Mouse (Mus musculus) heart, postnatal 0 days (tissue): ENCODE measurements around the gene Sephs2. TPM values are rescaled to one million over a fixed set of nuclear protein-coding genes. Genes with fewer than 3 reads are reported as not detected.
A peak's percentile ranks its signal among the peaks of the same experiment; 100 is the strongest.

Experiments
- ATAC-seq: fragments of 200-750 bp; cut with Nextera tagmentation; 2 replicates; pipeline ENCODE4 v1.8.0; 2017; ENCODE audit warnings: low read depth, moderate number of reproducible peaks, moderate library complexity; ENCODE audit not compliant: insufficient read depth
- DNase-seq: peaks from one replicate; pipeline ENCODE4 v3.0.0-alpha.2; 2016; ENCODE audit warnings: low spot score
- H3K27ac ChIP-seq: fragments of 300-500 bp; sonication (generic); 2 replicates; pipeline ENCODE4 v1.5.1; 2014; ENCODE audit warnings: low read depth, mild to moderate bottlenecking
- H3K27me3 ChIP-seq: fragments of 300-500 bp; sonication (generic); 2 replicates; pipeline ENCODE4 v1.6.1; 2014; ENCODE audit warnings: low read length, mixed read lengths; ENCODE audit not compliant: control insufficient read depth, insufficient read depth
- H3K36me3 ChIP-seq: fragments of 300-500 bp; sonication (generic); replicated peaks from 2 replicates; pipeline ENCODE4 v1.6.1; 2014; ENCODE audit warnings: low read length, mixed read lengths; ENCODE audit not compliant: control insufficient read depth, insufficient read depth
- H3K4me1 ChIP-seq: fragments of 300-500 bp; sonication (generic); 2 replicates; pipeline ENCODE4 v1.6.1; 2014; ENCODE audit warnings: antibody characterized with exemption; ENCODE audit not compliant: control insufficient read depth, insufficient read depth
- H3K4me2 ChIP-seq: fragments of 300-500 bp; sonication (generic); 2 replicates; pipeline ENCODE4 v1.6.1; 2014; ENCODE audit warnings: low read depth, mild to moderate bottlenecking, low read length, moderate library complexity
- H3K4me3 ChIP-seq: fragments of 300-500 bp; sonication (generic); 2 replicates; pipeline ENCODE4 v1.5.1; 2014; ENCODE audit warnings: low read depth, low read length
- H3K9ac ChIP-seq: fragments of 300-500 bp; sonication (generic); replicated peaks from 2 replicates; pipeline ENCODE4 v1.6.1; 2014; ENCODE audit warnings: low read depth, low read length, mixed read lengths
- H3K9me3 ChIP-seq: fragments of 300-500 bp; sonication (generic); replicated peaks from 2 replicates; pipeline ENCODE4 v1.6.1; 2016; ENCODE audit warnings: low read length; ENCODE audit not compliant: control insufficient read depth
- CTCF ChIP-seq: IDR thresholded peaks from 2 replicates; pipeline ENCODE4 v1.5.1; 2016; ENCODE audit warnings: antibody characterized with exemption, control low read depth, low read depth
- EP300 ChIP-seq: IDR thresholded peaks from 2 replicates; pipeline ENCODE4 v1.6.1; 2016; ENCODE audit warnings: antibody characterized with exemption, low read depth
- whole genome bisulfite sequencing: fragments of 180-500 bp; shearing (Covaris S2); extraction: QIAGEN DNeasy Blood & Tissue Kit; methylation state at CpG from one replicate; pipeline ENCODE4 v1.1.7; 2014; 5-methylcytosine and 5-hydroxymethylcytosine counted together
- polyA plus RNA-seq: library from polyadenylated mRNA; unstranded; fragments of >200 nt; fragmentation: Nextera tagmentation; extraction: Ambion mirVana; gene quantifications from 2 replicates; pipeline ENCODE4 v1.2.1, GENCODE M21; 2015
- total RNA-seq: library from RNA; depleted of rRNA; stranded (reverse); fragments of >200 nt; gene quantifications from 2 replicates; pipeline ENCODE4 v1.2.3, GENCODE M21; 2014; ENCODE audit warnings: low replicate concordance; rRNA removed

Sephs2 gene
- total RNA-seq, result 76.5 and 78.0 TPM in 2 replicates
- 51.8 and 55.7 TPM in 2 replicates for polyA plus RNA-seq

- TF ChIP-seq CTCF, result no peak
- no peak for TF ChIP-seq EP300
- Histone ChIP-seq H3K27ac (peak within 1 kb of the TSS; percentile 91), H3K27me3 (no peaks in the 10 kb centered on the region), H3K4me3 (peak within 1 kb of the TSS; percentile 80), H3K4me1 (peaks cover 11% of the 10 kb centered on the region), H3K9ac (peak within 1 kb of the TSS; percentile 87), H3K4me2 (peak within 1 kb of the TSS; percentile 84), H3K9me3 (no peaks in the 10 kb centered on the region), H3K36me3 (peaks cover 16% of the 10 kb centered on the region)
- DNase-seq (peak; percentile 85), ATAC-seq (peak; percentile 90)
- 1% methylated on average over 39 of the region's 39 CpGs for WGBS
Observed at GRCm38 (mm10) chr7:127273925-127274789, at the start of gene Sephs2. Gene Sephs2, minus strand, starts transcription at chr7:127274055.

- Histone ChIP-seq H3K4me3 (no peak overlapping the region), H3K4me2 (no peak overlapping the region), H3K9me3 (no peaks in the 10 kb centered on the region), H3K36me3 (no peaks in the 10 kb centered on the region), H3K27me3 (no peaks in the 10 kb centered on the region), H3K4me1 (no peaks in the 10 kb centered on the region), H3K9ac (no peak overlapping the region), H3K27ac (no peak overlapping the region)
- 38% methylated on average over 5 of the region's 5 CpGs for WGBS
- TF ChIP-seq CTCF, result peak; percentile 35
- no peak for TF ChIP-seq EP300
- ATAC-seq (no peak), DNase-seq (no peak)
Observed at GRCm38 (mm10) chr7:127322085-127322484, 48.2 kb upstream of the Sephs2 start.

GRCm38 (mm10) chr7:127321106-127321505 lies 47.3 kb upstream of the Sephs2 start:
- Histone ChIP-seq H3K36me3 (no peaks in the 10 kb centered on the region), H3K9ac (no peak overlapping the region), H3K4me1 (no peaks in the 10 kb centered on the region), H3K4me2 (no peak overlapping the region), H3K27ac (no peak overlapping the region), H3K27me3 (no peaks in the 10 kb centered on the region), H3K9me3 (no peaks in the 10 kb centered on the region), H3K4me3 (no peak overlapping the region)
- WGBS, result 48% methylated on average over 4 of the region's 4 CpGs
- DNase-seq (no peak), ATAC-seq (no peak)
- no peak for TF ChIP-seq EP300
- no peak for TF ChIP-seq CTCF

- DNase-seq, result no peak
- WGBS, result 22% methylated on average over 8 of the region's 8 CpGs
- Histone ChIP-seq H3K4me1 (no peaks in the 10 kb centered on the region), H3K9me3 (no peaks in the 10 kb centered on the region), H3K4me2 (no peak overlapping the region), H3K27ac (no peak overlapping the region), H3K27me3 (no peaks in the 10 kb centered on the region), H3K9ac (no peak overlapping the region), H3K36me3 (no peaks in the 10 kb centered on the region), H3K4me3 (no peak overlapping the region)
- TF ChIP-seq CTCF (no peak), EP300 (no peak)
- no peak for ATAC-seq
Observed at GRCm38 (mm10) chr7:127313912-127314311, 40.1 kb upstream of the Sephs2 start.

GRCm38 (mm10) chr7:127309951-127310350 lies 36.1 kb upstream of the Sephs2 start:
- Histone ChIP-seq H3K4me2 (no peak overlapping the region), H3K27me3 (no peaks in the 10 kb centered on the region), H3K27ac (no peak overlapping the region), H3K4me1 (no peaks in the 10 kb centered on the region; the same call in 1 of the 2 replicates), H3K9me3 (no peaks in the 10 kb centered on the region), H3K36me3 (no peaks in the 10 kb centered on the region), H3K4me3 (no peak overlapping the region), H3K9ac (no peak overlapping the region)
- TF ChIP-seq EP300, result no peak
- no peak for TF ChIP-seq CTCF
- WGBS, result 64% methylated on average over 12 of the region's 12 CpGs
- DNase-seq, result no peak
- no peak for ATAC-seq
